Mouse (Mus musculus): ENCODE results near the gene Rab3gap1.
A peak's percentile ranks its signal among the peaks of the same experiment; 100 is the strongest.

The Rab3gap1 gene

GRCm38 (mm10) chr1:127868300-127869261 lies at the start of gene Rab3gap1:
Rab3gap1 (plus strand) TSS chr1:127868773.
- DNase-seq: peak; percentile 92 to 94

DNA sequence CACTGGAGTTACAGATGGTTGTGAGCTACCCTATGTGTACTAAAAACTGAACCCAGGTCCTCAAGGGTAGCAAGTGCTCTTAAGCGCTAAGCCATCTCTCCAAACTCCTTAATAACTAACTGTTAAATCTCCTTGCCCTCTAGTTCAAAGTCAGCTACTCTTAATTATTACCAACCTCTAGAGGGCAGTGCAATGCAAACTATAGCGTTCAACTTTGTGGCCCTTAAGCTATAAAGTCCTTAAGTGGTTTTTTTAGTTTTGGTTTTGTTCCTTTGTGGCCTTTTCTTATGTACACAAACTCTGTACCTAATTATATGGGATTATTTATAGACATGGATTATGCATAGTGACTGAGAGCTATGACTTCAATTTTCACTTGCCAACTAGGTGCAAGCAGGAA lies 41.2 kb upstream of the Rab3gap1 start:
- DNase-seq: peak in 1 of 2 experiments; percentile 29

DNA sequence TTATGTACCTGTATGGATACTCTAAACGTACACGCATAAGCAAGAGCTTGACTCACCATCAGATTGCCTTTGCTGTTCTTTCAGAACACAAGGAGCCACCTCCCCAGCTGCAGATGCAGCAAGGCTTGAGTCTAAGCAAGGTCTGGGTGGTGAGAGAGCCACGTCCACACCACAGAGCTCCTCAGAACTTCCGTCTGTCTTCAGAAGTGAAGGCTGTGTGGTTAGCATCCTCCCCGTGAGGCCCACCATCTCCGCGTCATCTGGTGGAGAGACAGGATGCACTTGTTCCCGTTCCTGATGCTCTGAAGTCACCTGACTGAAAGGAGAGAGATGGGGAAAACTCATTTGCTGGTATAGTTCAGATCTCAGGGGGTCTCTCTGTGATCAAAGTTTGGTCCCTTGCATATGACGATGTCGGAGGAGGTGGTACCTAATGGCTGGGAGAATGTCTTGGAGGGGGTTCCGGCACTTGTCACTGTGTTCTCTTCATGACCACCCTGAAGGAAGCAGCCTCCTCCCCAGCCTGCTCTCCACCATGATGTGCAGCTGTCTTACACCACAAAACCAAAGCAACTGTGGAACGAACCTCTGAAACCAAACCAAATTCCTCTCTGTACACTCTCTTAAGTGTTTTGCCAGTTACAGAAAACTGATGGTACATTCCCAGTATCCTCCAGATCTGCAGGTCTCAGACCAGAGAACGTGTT lies 38.2 kb upstream of the Rab3gap1 start:
- peak in 1 of 2 experiments; percentile 39 for DNase-seq

DNA sequence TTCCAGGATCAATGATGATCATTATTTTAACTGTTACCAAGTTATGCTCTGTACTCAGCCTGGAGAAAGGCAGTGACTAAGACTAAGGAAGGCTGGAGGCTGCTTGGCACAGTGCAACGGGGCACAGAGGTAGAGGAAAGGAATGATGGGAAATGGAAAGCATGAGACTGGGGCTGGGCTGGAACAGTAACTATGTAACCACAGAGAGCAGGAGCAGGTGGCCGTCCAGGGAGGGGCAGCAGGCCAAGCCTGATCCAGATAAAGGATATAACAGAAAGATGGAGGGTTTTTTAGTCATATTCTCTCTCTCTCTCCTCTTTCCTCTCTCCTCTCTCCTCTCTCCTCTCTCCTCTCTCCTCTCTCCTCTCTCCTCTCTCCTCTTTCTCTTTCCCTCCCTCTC lies 34.9 kb upstream of the Rab3gap1 start:
- no peak for DNase-seq

- no peak for DNase-seq
Measured at GRCm38 (mm10) chr1:127834202-127834601, 34.4 kb upstream of the Rab3gap1 start.

- no peak for DNase-seq
Measured at GRCm38 (mm10) chr1:127836619-127837018, 32.0 kb upstream of the Rab3gap1 start.

- no peak for DNase-seq
Measured at GRCm38 (mm10) chr1:127838602-127839001, 30.0 kb upstream of the Rab3gap1 start.

DNA sequence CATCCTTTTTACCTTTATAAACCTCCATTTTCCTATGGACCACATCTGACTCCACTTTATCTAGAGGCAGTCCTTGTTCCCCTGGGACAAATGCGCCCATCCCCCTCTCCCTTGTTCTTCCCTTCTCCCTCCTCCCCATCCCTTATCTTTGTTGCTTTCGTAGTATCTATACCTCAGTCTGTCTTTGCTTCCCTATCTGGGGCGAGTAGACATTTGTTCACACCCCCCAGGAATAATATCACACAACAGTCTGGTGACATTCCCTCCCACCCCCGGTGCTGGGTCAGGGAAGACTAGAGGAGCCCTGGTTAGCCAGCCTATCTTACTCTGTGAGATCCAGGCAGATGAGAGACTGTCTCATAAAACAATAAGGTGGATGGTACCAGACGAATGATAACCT lies 23.1 kb upstream of the Rab3gap1 start:
- no peak for DNase-seq

GRCm38 (mm10) chr1:127850075-127850610 lies 18.4 kb upstream of the Rab3gap1 start:
- no peak for DNase-seq

GRCm38 (mm10) chr1:127854486-127855222 lies 13.9 kb upstream of the Rab3gap1 start, which contains the start of gene Map3k19:
Map3k19 (minus strand) TSS chr1:127855031.
- DNase-seq: peak in 1 of 2 experiments; percentile 47

DNA sequence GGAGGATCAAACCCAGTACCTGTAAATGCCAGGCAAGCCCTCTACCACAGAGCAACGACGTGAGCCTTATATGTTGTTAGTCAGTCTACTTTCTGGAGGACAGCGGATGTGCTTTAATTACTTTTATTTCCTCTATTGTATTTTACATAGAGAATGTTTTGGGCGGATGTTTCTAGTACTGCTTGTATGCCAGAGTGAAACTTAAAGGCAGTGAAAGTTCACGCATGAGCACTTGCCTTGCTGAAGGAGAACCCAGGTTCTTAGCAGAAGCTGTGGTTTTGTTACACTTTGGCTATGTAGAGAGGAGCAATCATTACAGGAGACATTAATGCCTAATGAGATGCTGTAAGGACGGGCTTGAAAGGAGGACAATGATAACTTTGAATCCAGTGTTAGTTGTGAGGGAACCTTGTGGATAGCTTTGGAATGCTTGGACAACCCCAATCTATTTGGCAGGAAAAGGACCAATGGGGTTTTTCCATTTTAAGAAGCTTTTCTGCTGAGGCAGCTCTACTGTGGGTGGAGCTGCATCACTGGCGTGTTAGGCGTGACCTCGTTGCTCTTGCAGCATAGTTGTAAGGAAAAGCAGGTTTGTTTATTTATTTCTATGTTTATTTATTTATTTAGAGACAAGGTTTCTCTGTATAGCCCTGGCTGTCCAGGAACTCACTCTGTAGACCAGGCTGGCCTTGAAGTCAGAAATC lies 9.5 kb upstream of the Rab3gap1 start:
- no peak for DNase-seq

- DNase-seq: no peak
Measured at GRCm38 (mm10) chr1:127859799-127860400, 8.7 kb upstream of the Rab3gap1 start.

- DNase-seq: no peak
Measured at GRCm38 (mm10) chr1:127860492-127860891, 8.1 kb upstream of the Rab3gap1 start.

DNA sequence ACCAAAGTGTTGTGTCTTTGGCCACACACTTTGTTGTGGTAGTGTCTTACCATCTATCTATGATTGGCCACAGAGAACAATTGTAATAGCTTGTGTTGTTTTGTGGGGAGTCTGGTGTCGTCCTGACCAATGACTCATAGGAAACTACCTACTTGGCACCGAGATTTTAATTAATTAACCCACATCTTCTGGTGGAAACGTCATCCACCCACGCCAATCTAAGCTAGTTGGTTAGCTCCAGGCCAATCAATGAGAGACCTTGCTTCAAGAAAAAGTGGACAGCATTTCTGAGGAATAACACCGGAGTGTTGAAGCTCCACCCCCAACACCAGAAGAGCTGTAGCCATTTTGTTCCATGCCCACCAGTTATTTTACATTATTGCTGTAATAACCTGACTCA lies 6.7 kb upstream of the Rab3gap1 start:
- DNase-seq: no peak

GRCm38 (mm10) chr1:127863806-127864205 lies 4.8 kb upstream of the Rab3gap1 start:
- no peak for DNase-seq

DNA sequence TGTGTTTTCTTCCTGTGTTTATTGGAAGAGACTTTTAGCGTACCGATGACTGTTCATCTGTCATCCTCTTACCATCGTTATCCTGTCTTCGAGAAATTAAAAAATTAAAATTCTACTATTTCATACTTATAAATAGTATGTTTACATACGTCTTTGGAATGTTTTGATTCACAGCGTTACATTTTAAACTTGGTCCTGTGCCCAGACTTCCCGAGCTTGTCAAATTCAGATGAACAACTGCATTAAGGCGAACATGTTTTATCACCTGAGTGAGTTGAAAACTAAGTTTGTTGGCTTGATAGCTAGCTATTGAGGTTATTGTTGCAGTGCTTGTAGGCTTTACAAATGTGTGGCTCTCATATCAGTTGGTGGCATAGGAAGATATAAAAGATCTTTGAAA lies 703 bp downstream of the Rab3gap1 start:
- DNase-seq: no peak

DNA sequence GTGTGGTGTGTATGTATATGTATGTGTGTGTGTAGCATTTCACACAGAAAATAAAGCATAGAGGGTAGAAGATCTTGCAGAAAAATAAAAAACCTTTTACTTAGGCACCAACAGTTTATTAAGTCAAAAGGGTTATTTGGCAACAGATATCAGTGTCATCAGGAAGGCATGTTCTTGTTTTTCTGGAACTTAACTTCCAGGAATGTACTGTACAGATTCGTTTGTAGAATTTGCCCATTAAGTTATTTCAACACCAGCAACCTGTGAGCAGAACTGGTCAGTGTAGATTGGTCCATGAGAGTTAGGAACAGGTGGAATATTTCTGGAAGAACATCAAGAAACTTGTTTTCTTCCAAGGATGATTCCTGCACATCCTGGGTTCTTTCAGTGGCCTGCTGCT lies 30.8 kb downstream of the Rab3gap1 start:
- no peak for DNase-seq

- DNase-seq: peak; percentile 20 to 42
Measured at GRCm38 (mm10) chr1:127904774-127905385, 36.3 kb downstream of the Rab3gap1 start.

- DNase-seq: no peak
Measured at GRCm38 (mm10) chr1:127913116-127913515, 44.5 kb downstream of the Rab3gap1 start.

GRCm38 (mm10) chr1:127915316-127915715 lies 46.7 kb downstream of the Rab3gap1 start:
- DNase-seq: no peak

DNA sequence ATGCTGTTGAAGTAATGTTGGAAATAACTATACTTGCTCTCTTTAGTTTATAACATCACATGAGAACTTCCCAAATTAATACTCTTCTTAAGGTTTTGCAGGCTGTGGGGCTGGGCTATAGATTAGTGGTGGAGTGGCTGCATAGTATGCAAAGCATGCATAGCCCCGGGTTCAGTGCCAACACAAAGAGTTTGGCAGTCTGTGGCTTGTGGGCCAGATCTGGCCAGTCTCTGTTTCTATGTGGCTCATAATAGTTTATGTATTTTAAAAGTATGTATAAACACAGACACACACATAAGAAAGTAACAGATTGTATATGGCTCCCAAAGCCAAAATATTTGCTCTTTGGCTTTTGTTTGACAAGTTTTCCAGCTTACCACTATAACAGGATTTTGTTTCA lies 47.2 kb downstream of the Rab3gap1 start:
- DNase-seq: no peak

All from kidney, postnatal 25 days (tissue).